Mouse (Mus musculus): ENCODE results near the gene Olfr466. TPM values are rescaled to one million over a fixed set of nuclear protein-coding genes. Genes with fewer than 3 reads are reported as not detected.

Olfr466 gene
- polyA plus RNA-seq (2014; fragmentation: Illumina TruSeq; extraction: RNeasy Lipid Tissue Mini Kit (QIAGEN cat#74804); ENCODE audit: low read depth, low replicate concordance): not detected

DNA sequence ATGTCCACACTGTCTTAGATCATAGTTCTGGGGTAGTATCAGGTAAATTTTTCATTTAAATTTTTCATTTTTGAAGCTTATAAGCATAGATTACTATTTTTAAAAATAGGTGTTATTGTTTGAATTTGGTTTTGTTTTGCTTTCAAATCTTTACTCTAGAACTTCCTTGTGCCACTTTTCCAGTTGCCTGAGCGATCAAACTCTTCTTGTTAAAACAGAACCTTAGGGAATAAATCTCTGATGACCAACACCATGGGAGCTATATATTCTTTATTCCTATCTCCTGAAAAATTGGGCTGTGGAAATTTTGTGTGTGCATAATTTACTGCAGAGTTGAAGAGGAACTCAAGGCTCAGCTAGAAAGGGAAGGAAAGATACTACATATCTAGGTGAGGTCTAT, at the start of gene Olfr466:
Gene Olfr466 (plus strand): TSS at position 301 of the 400 bp plus-strand sequence.

DNA sequence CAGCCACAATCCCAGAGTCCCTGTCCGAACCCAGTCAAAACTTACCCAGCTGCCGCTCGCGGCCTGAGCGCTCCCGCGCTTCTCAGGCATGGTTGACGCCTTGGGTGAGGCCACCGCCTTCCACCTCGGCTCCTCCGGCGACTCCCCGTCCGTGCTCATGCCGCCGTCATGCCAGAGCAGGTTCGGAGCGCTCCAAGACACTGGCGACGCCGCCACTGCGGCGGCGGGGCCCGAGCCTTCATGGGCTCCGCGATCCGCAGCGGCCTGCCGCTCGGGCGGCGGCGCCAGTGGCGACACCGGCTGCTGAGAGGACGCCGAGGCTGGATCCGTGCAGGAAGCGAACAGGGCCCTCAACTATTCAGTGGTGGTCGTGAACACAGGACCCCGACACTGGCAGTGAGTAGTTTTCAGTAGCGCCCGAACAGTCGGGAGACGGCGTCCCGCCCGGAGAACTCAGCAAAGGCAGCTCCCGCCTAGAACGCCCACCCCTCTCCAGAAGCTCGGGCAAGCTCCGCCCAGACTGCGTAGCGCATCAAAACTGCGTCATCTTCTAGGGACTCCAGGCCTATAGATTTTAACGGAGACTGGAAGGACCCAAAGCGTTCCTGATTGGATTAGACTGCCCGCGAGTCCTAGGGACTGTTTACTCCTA, 37.5 kb upstream of the Olfr466 start, which contains the start of gene Mfsd14b:
Gene Mfsd14b (minus strand): TSS at position 517 of the 652 bp plus-strand sequence.

GRCm38 (mm10) chr13:65137789-65138188, 12.3 kb upstream of the Olfr466 start, which contains the start of gene Olfr465-ps1:
Gene Olfr465-ps1, plus strand, starts transcription at chr13:65138089.

Other genes starting within 250 kb of the Olfr466 start
- not detected for gene Cntnap3, start 246.3 kb upstream of the Olfr466 start, polyA plus RNA-seq (2014; fragmentation: Illumina TruSeq; extraction: RNeasy Lipid Tissue Mini Kit (QIAGEN cat#74804); ENCODE audit: low read depth, low replicate concordance)
- not detected for gene Spata31, start 232.8 kb upstream of the Olfr466 start, polyA plus RNA-seq (2014; fragmentation: Illumina TruSeq; extraction: RNeasy Lipid Tissue Mini Kit (QIAGEN cat#74804); ENCODE audit: low read depth, low replicate concordance)
- not detected for gene Spata31d1c, start 117.2 kb upstream of the Olfr466 start, polyA plus RNA-seq (2014; fragmentation: Illumina TruSeq; extraction: RNeasy Lipid Tissue Mini Kit (QIAGEN cat#74804); ENCODE audit: low read depth, low replicate concordance)
- gene Prss47, start 97.5 kb upstream of the Olfr466 start, polyA plus RNA-seq (2014; fragmentation: Illumina TruSeq; extraction: RNeasy Lipid Tissue Mini Kit (QIAGEN cat#74804); ENCODE audit: low read depth, low replicate concordance): not detected
- gene Mfsd14b, start 37.3 kb upstream of the Olfr466 start, polyA plus RNA-seq (2014; fragmentation: Illumina TruSeq; extraction: RNeasy Lipid Tissue Mini Kit (QIAGEN cat#74804); ENCODE audit: low read depth, low replicate concordance): 148 TPM
- not detected for gene Olfr465-ps1, start 12.2 kb upstream of the Olfr466 start, polyA plus RNA-seq (2014; fragmentation: Illumina TruSeq; extraction: RNeasy Lipid Tissue Mini Kit (QIAGEN cat#74804); ENCODE audit: low read depth, low replicate concordance)
- gene Nlrp4f, start 55.7 kb downstream of the Olfr466 start, polyA plus RNA-seq (2014; fragmentation: Illumina TruSeq; extraction: RNeasy Lipid Tissue Mini Kit (QIAGEN cat#74804); ENCODE audit: low read depth, low replicate concordance): not detected
- gene Gm10775, start 109.3 kb downstream of the Olfr466 start, polyA plus RNA-seq (2014; fragmentation: Illumina TruSeq; extraction: RNeasy Lipid Tissue Mini Kit (QIAGEN cat#74804); ENCODE audit: low read depth, low replicate concordance): not detected
- 61.8 TPM for gene Zfp369, start 128.6 kb downstream of the Olfr466 start, polyA plus RNA-seq (2014; fragmentation: Illumina TruSeq; extraction: RNeasy Lipid Tissue Mini Kit (QIAGEN cat#74804); ENCODE audit: low read depth, low replicate concordance)

All from sigmoid colon, adult 10 weeks (tissue).